In the genomic region with DNA sequence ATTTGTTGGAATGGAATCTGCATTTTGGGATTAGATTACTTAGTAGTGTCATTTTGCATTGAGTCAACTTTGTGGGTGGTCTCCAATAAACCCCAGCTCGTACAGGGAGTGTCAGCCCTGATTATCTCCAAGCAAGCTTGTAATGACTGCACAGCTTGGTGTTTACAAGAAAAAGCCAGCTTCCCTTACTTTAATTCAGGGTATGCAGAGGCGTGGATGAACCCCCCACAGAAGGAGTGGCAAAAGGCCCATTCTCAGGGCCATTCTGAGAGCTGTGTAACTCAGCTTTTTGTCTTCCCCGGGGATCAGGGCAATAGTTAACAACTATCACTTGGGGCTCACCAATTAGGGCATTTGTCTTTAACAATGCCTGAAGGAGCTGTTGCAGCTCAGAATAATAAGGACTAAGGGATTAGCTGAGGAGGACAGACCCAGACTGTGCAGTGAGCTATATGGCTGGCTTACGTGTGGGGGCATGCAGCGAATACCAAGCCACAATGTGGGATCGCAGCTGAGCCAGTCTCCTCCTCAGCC, we compare ENCODE assay signal across 11 mouse cellular contexts.
A peak's percentile ranks its signal among the peaks of the same experiment; 100 is the strongest.
DNase-seq lines count a peak whose midpoint lies in the region; ATAC-seq and TF ChIP-seq lines count a peak whose summit lies in the region.
"Had no signal": no experiment of that assay in that cellular context is flagged by ENCODE, and none has a peak within 500 bp of the region (broad histone marks: within the 10 kb centered on the region; RNA-seq: fewer than 3 reads in every experiment).

No protein-coding gene starts in this region.

- no peak overlapping the region for H3K4me3 ChIP-seq in forebrain, embryonic 10.5 days
- no peak overlapping the region for H3K4me3 ChIP-seq in forebrain, embryonic 15.5 days
- H3K4me3 ChIP-seq in ES-Bruce4 (ENCODE audit: low read depth, low read length): no peak overlapping the region
- H3K4me3 ChIP-seq in embryonic facial prominence, embryonic 13.5 days: no peak overlapping the region
- no peak overlapping the region for H3K4me3 ChIP-seq in limb, embryonic 11.5 days (ENCODE audit: low read depth, low read length)
- H3K4me3 ChIP-seq in intestine, embryonic 15.5 days (replicated peaks): no peak overlapping the region
- H3K4me3 ChIP-seq: gastrocnemius, adult 2 months had no signal

- no peak for TF ChIP-seq POLR2A in ES-Bruce4 (IDR thresholded peaks at IDR 0.05; ENCODE audit: insufficient read depth, low read length)

- DNase-seq in forebrain, embryonic 10.5 days (ENCODE audit: extremely low spot score, low spot score): peak; percentile 52
- no peak for DNase-seq in limb, embryonic 11.5 days (ENCODE audit: low spot score)
- DNase-seq in right cerebral cortex, postnatal 14 days: no peak
- no peak for DNase-seq in layer of hippocampus, postnatal 14 days (ENCODE audit: low spot score in 2 of 2)
- DNase-seq: adrenal gland, adult 8-10 months; gastrocnemius, adult 2 months had no signal

- ATAC-seq in forebrain, embryonic 15.5 days (replicated peaks): no peak; the same call in 1 of the 2 replicates
- ATAC-seq in embryonic facial prominence, embryonic 13.5 days (ENCODE audit: insufficient number of reproducible peaks, insufficient read depth, low FRiP score, low TSS enrichment, low read depth): peak; percentile 80
- 0 out of 2 replicates have a peak, but pooled peaks have one; percentile 51 for ATAC-seq in limb, embryonic 11.5 days (ENCODE audit: insufficient number of reproducible peaks, low FRiP score, low TSS enrichment, low read depth)
- no peak for ATAC-seq in intestine, embryonic 15.5 days

- peaks cover 91% of the 10 kb centered on the region for H3K27me3 ChIP-seq in forebrain, embryonic 10.5 days (ENCODE audit: poor library complexity, severe bottlenecking)
- no peaks in the 10 kb centered on the region for H3K27me3 ChIP-seq in forebrain, embryonic 15.5 days
- H3K27me3 ChIP-seq in ES-Bruce4 (ENCODE audit: control insufficient read depth, insufficient read depth, low read length, poor library complexity, severe bottlenecking): no peaks in the 10 kb centered on the region
- peaks cover 3% of the 10 kb centered on the region; the same call in 1 of the 2 replicates for H3K27me3 ChIP-seq in embryonic facial prominence, embryonic 13.5 days
- no peaks in the 10 kb centered on the region for H3K27me3 ChIP-seq in limb, embryonic 11.5 days (ENCODE audit: control insufficient read depth, insufficient read depth, low read length)
- no peaks in the 10 kb centered on the region for H3K27me3 ChIP-seq in intestine, embryonic 15.5 days (replicated peaks)

- H3K27ac ChIP-seq in forebrain, embryonic 10.5 days: peak overlapping the region; percentile 30; the same call in 1 of the 2 replicates
- H3K27ac ChIP-seq in forebrain, embryonic 15.5 days (replicated peaks): no peak overlapping the region
- 0 out of 2 replicates have a peak overlapping the region, but pooled peaks have one; percentile 3 for H3K27ac ChIP-seq in ES-Bruce4 (ENCODE audit: insufficient read depth, low read length)
- peak overlapping the region; percentile 45 for H3K27ac ChIP-seq in embryonic facial prominence, embryonic 13.5 days
- H3K27ac ChIP-seq in limb, embryonic 11.5 days (replicated peaks; ENCODE audit: low read depth, low read length): no peak overlapping the region
- H3K27ac ChIP-seq in intestine, embryonic 15.5 days: no peak overlapping the region
- H3K27ac ChIP-seq: gastrocnemius, adult 2 months; liver, embryonic 14.5 days had no signal

- TF ChIP-seq CTCF in ES-Bruce4 (IDR thresholded peaks at IDR 0.05; ENCODE audit: low read depth, low read length): no peak

- no peaks in the 10 kb centered on the region for H3K36me3 ChIP-seq in forebrain, embryonic 10.5 days (replicated peaks)
- H3K36me3 ChIP-seq in forebrain, embryonic 15.5 days: no peaks in the 10 kb centered on the region
- H3K36me3 ChIP-seq in ES-Bruce4 (ENCODE audit: control insufficient read depth, insufficient read depth, low read length, poor library complexity, severe bottlenecking): no peaks in the 10 kb centered on the region
- no peaks in the 10 kb centered on the region for H3K36me3 ChIP-seq in embryonic facial prominence, embryonic 13.5 days
- H3K36me3 ChIP-seq in limb, embryonic 11.5 days (ENCODE audit: control insufficient read depth, insufficient read depth, low read length): no peaks in the 10 kb centered on the region
- H3K36me3 ChIP-seq in intestine, embryonic 15.5 days: no peaks in the 10 kb centered on the region

- no peak overlapping the region for H3K4me2 ChIP-seq in forebrain, embryonic 15.5 days (replicated peaks)
- H3K4me2 ChIP-seq in embryonic facial prominence, embryonic 13.5 days: no peak overlapping the region
- H3K4me2 ChIP-seq in limb, embryonic 11.5 days (ENCODE audit: low read depth, severe bottlenecking): no peak overlapping the region
- H3K4me2 ChIP-seq in intestine, embryonic 15.5 days (replicated peaks): no peak overlapping the region

- no peak for TF ChIP-seq EP300 in ES-Bruce4 (IDR thresholded peaks at IDR 0.05; ENCODE audit: insufficient read depth, low read depth, low read length)

- WGBS in forebrain, embryonic 10.5 days: 17% methylated on average over 6 of the region's 6 CpGs
- 7% methylated on average over 6 of the region's 6 CpGs for WGBS in forebrain, embryonic 15.5 days
- WGBS in embryonic facial prominence, embryonic 13.5 days: 34% methylated on average over 6 of the region's 6 CpGs
- WGBS in limb, embryonic 11.5 days: 43% methylated on average over 6 of the region's 6 CpGs
- 62% methylated on average over 6 of the region's 6 CpGs for WGBS in intestine, embryonic 15.5 days

- H3K9ac ChIP-seq in forebrain, embryonic 15.5 days (replicated peaks): no peak overlapping the region
- H3K9ac ChIP-seq in ES-Bruce4 (ENCODE audit: low read depth, poor library complexity, severe bottlenecking): no peak overlapping the region
- no peak overlapping the region for H3K9ac ChIP-seq in embryonic facial prominence, embryonic 13.5 days
- no peak overlapping the region for H3K9ac ChIP-seq in limb, embryonic 11.5 days (ENCODE audit: low read length)
- no peak overlapping the region for H3K9ac ChIP-seq in intestine, embryonic 15.5 days
- H3K9ac ChIP-seq: liver, embryonic 14.5 days had no signal

- H3K4me1 ChIP-seq in forebrain, embryonic 10.5 days: peaks cover 33% of the 10 kb centered on the region
- H3K4me1 ChIP-seq in forebrain, embryonic 15.5 days: peaks cover 11% of the 10 kb centered on the region
- H3K4me1 ChIP-seq in ES-Bruce4 (ENCODE audit: control insufficient read depth, insufficient read depth, low read length): peaks cover 7% of the 10 kb centered on the region
- peaks cover 16% of the 10 kb centered on the region for H3K4me1 ChIP-seq in embryonic facial prominence, embryonic 13.5 days
- peaks cover 5% of the 10 kb centered on the region for H3K4me1 ChIP-seq in limb, embryonic 11.5 days (ENCODE audit: control insufficient read depth, insufficient read depth, low read length)
- H3K4me1 ChIP-seq in intestine, embryonic 15.5 days (replicated peaks): peaks cover 3% of the 10 kb centered on the region

- peaks cover 10% of the 10 kb centered on the region for H3K9me3 ChIP-seq in forebrain, embryonic 10.5 days
- H3K9me3 ChIP-seq in forebrain, embryonic 15.5 days: no peaks in the 10 kb centered on the region
- peaks cover 9% of the 10 kb centered on the region for H3K9me3 ChIP-seq in ES-Bruce4 (replicated peaks; ENCODE audit: control insufficient read depth, insufficient read depth, low read length, poor library complexity, severe bottlenecking)
- 0 out of 2 replicates have a peak, but pooled peaks cover 3% of the 10 kb centered on the region for H3K9me3 ChIP-seq in embryonic facial prominence, embryonic 13.5 days
- H3K9me3 ChIP-seq in limb, embryonic 11.5 days (ENCODE audit: control insufficient read depth, low read length): no peaks in the 10 kb centered on the region
- H3K9me3 ChIP-seq in intestine, embryonic 15.5 days: no peaks in the 10 kb centered on the region

Comparison
In these comparisons a context has a peak if more than half of its experiments do, and no peak if none do; other contexts are left out.
1. H3K27ac ChIP-seq: peak in forebrain, embryonic 10.5 days (single experiment), ES-Bruce4 (single experiment) and embryonic facial prominence, embryonic 13.5 days (single experiment); none in forebrain, embryonic 15.5 days (single experiment), limb, embryonic 11.5 days (single experiment) and intestine, embryonic 15.5 days (single experiment).
2. ATAC-seq: peak in embryonic facial prominence, embryonic 13.5 days (single experiment) and limb, embryonic 11.5 days (single experiment); none in forebrain, embryonic 15.5 days (single experiment) and intestine, embryonic 15.5 days (single experiment).